In genomic region chr11:104130721-104131647, GRCm38 (mm10) we compare ENCODE assay signal across 22 mouse cellular contexts. TPM values are rescaled to one million over a fixed set of nuclear protein-coding genes. Genes with fewer than 3 reads are reported as not detected.
DNase-seq lines count a peak whose midpoint lies in the region; ATAC-seq lines count a peak whose summit lies in the region.
"Had no signal": no experiment of that assay in that cellular context is flagged by ENCODE, and none has a peak within 500 bp of the region (broad histone marks: within the 10 kb centered on the region; RNA-seq: fewer than 3 reads in every experiment).

No protein-coding gene starts in this region.

- peaks cover 32% of the 10 kb centered on the region for H3K4me1 ChIP-seq in hindbrain, embryonic 13.5 days (replicated peaks)
- peaks cover 30% of the 10 kb centered on the region for H3K4me1 ChIP-seq in hindbrain, embryonic 10.5 days (replicated peaks)
- H3K4me1 ChIP-seq in heart, embryonic 10.5 days: peaks cover 24% of the 10 kb centered on the region

- 75% methylated on average over 15 of the region's 15 CpGs for WGBS in hindbrain, embryonic 13.5 days
- WGBS in hindbrain, embryonic 10.5 days: 76% methylated on average over 15 of the region's 15 CpGs
- WGBS in heart, embryonic 10.5 days: 64% methylated on average over 15 of the region's 15 CpGs

- no peaks in the 10 kb centered on the region for H3K9me3 ChIP-seq in hindbrain, embryonic 13.5 days
- no peaks in the 10 kb centered on the region for H3K9me3 ChIP-seq in hindbrain, embryonic 10.5 days
- no peaks in the 10 kb centered on the region for H3K9me3 ChIP-seq in heart, embryonic 10.5 days
- H3K9me3 ChIP-seq: embryonic facial prominence, embryonic 10.5 days; megakaryocyte, embryonic 14.5 days had no signal

- H3K4me3 ChIP-seq in hindbrain, embryonic 13.5 days: no peak overlapping the region
- H3K4me3 ChIP-seq in hindbrain, embryonic 10.5 days: no peak overlapping the region
- H3K4me3 ChIP-seq in heart, embryonic 10.5 days: no peak overlapping the region
- H3K4me3 ChIP-seq: megakaryocyte, embryonic 14.5 days had no signal

- peaks cover 62% of the 10 kb centered on the region for H3K27me3 ChIP-seq in hindbrain, embryonic 13.5 days
- peaks cover 62% of the 10 kb centered on the region for H3K27me3 ChIP-seq in hindbrain, embryonic 10.5 days (ENCODE audit: insufficient read depth, poor library complexity, severe bottlenecking)
- H3K27me3 ChIP-seq in heart, embryonic 10.5 days (ENCODE audit: insufficient read depth, poor library complexity, severe bottlenecking): peaks cover 90% of the 10 kb centered on the region

- H3K4me2 ChIP-seq in hindbrain, embryonic 13.5 days: peak overlapping the region; percentile 98; the same call in 1 of the 2 replicates

- DNase-seq in adrenal gland, adult 8-10 months: peak; percentile 25
- no peak for DNase-seq in adrenal gland, postnatal 14 days
- no peak for DNase-seq in hindbrain, embryonic 10.5 days (ENCODE audit: low spot score)
- peak; percentile 26 for DNase-seq in ovary, adult 18-20 months (ENCODE audit: low spot score)
- DNase-seq in ovary, postnatal 14 days (ENCODE audit: low spot score): no peak
- no peak for DNase-seq in testis, postnatal 10 days (ENCODE audit: low spot score)
- no peak for DNase-seq in heart, embryonic 10.5 days (ENCODE audit: low spot score)
- DNase-seq: gastrocnemius, postnatal 25 days; kidney, adult 8-10 months; lung, postnatal 14 days; thymus, postnatal 25 days had no signal

- ATAC-seq in hindbrain, embryonic 13.5 days (ENCODE audit: low FRiP score): no peak
- ATAC-seq: liver, postnatal 0 days had no signal

- H3K36me3 ChIP-seq in hindbrain, embryonic 13.5 days: no peaks in the 10 kb centered on the region
- H3K36me3 ChIP-seq in hindbrain, embryonic 10.5 days: no peaks in the 10 kb centered on the region
- no peaks in the 10 kb centered on the region for H3K36me3 ChIP-seq in heart, embryonic 10.5 days
- H3K36me3 ChIP-seq: embryonic facial prominence, embryonic 10.5 days had no signal

- H3K27ac ChIP-seq in hindbrain, embryonic 13.5 days: no peak overlapping the region
- H3K27ac ChIP-seq in hindbrain, embryonic 10.5 days: no peak overlapping the region
- H3K27ac ChIP-seq in heart, embryonic 10.5 days: no peak overlapping the region
- H3K27ac ChIP-seq: embryonic facial prominence, embryonic 10.5 days had no signal

- H3K9ac ChIP-seq in hindbrain, embryonic 13.5 days: no peak overlapping the region
- H3K9ac ChIP-seq: liver, postnatal 0 days had no signal

RNA-seq across cellular contexts. Expression of gene Crhr1, which starts 1.7 kb away (rescaled TPM):
- 1 to 10 TPM in 1 of 4 experiments, under 1 TPM in 1, not detected in 2; 0.58 to 1.6 TPM for total RNA-seq in adrenal gland, adult 8-10 months (2022)
- 0.15 TPM in 1 of 2 replicates, not detected in the other for total RNA-seq in adrenal gland, postnatal 14 days (2021)
- 4.9 and 5.3 TPM in 2 replicates for polyA plus RNA-seq in hindbrain, embryonic 13.5 days (2015; fragmentation: Nextera tagmentation; extraction: Ambion mirVana)
- polyA plus RNA-seq in hindbrain, embryonic 10.5 days (2016; fragmentation: Nextera tagmentation; extraction: Ambion mirVana): 0.31 and 0.95 TPM in 2 replicates
- 0.07 and 0.20 TPM in 2 replicates for polyA plus RNA-seq in heart, embryonic 10.5 days (2016; fragmentation: Nextera tagmentation; extraction: Ambion mirVana)
- total RNA-seq: gastrocnemius, postnatal 25 days; heart, adult 8-10 months; MEL had no signal
- polyA plus RNA-seq: heart, postnatal 0 days; liver, postnatal 0 days had no signal

RNA-seq across cellular contexts. Expression of gene Sppl2c, which starts 55.1 kb away (rescaled TPM):
- not detected for total RNA-seq in adrenal gland, adult 8-10 months (2022)
- not detected in 2 replicates for total RNA-seq in adrenal gland, postnatal 14 days (2021)
- not detected in 2 replicates for polyA plus RNA-seq in hindbrain, embryonic 13.5 days (2015; fragmentation: Nextera tagmentation; extraction: Ambion mirVana)
- polyA plus RNA-seq in hindbrain, embryonic 10.5 days (2016; fragmentation: Nextera tagmentation; extraction: Ambion mirVana): not detected in 2 replicates
- not detected in 2 replicates for polyA plus RNA-seq in heart, embryonic 10.5 days (2016; fragmentation: Nextera tagmentation; extraction: Ambion mirVana)
- total RNA-seq: adrenal gland, adult 18-20 months; gastrocnemius, postnatal 25 days; heart, adult 8-10 months; layer of hippocampus, postnatal 10 days; left cerebral cortex, postnatal 10 days; MEL had no signal
- polyA plus RNA-seq: embryonic facial prominence, embryonic 10.5 days; frontal cortex, adult 2 months; heart, postnatal 0 days; liver, postnatal 0 days had no signal

Comparison
In these comparisons a context has a peak if more than half of its experiments do, and no peak if none do; other contexts are left out.
1. DNase-seq: peak in adrenal gland, adult 8-10 months (single experiment) and ovary, adult 18-20 months (single experiment); none in adrenal gland, postnatal 14 days (single experiment), hindbrain, embryonic 10.5 days (single experiment), ovary, postnatal 14 days (single experiment), testis, postnatal 10 days (single experiment) and heart, embryonic 10.5 days (single experiment).